Mouse (Mus musculus) testis, adult 2 months (tissue): ENCODE measurements around the gene Mapk13. TPM values are rescaled to one million over a fixed set of nuclear protein-coding genes. Genes with fewer than 3 reads are reported as not detected.

Experiments used
- H3K27ac ChIP-seq: fragments of 200-500 bp; 2 replicates; pipeline ENCODE4 v1.5.1; 2012; ENCODE audit warnings: low read depth, low read length; ENCODE audit not compliant: control insufficient read depth, insufficient read depth
- H3K27me3 ChIP-seq: fragments of 200-500 bp; 2 replicates; pipeline ENCODE4 v1.6.1; 2012; ENCODE audit warnings: mild to moderate bottlenecking, low read length, moderate library complexity; ENCODE audit not compliant: control insufficient read depth, insufficient read depth
- H3K36me3 ChIP-seq: fragments of 200-500 bp; 2 replicates; pipeline ENCODE4 v1.6.1; 2012; ENCODE audit warnings: mild to moderate bottlenecking, low read length; ENCODE audit not compliant: control insufficient read depth, insufficient read depth
- H3K4me1 ChIP-seq: fragments of 200-500 bp; 2 replicates; pipeline ENCODE4 v1.6.1; 2012; ENCODE audit warnings: low read length; ENCODE audit not compliant: control insufficient read depth, insufficient read depth
- H3K4me3 ChIP-seq: fragments of 200-500 bp; 2 replicates; pipeline ENCODE4 v1.5.1; 2012; ENCODE audit warnings: low read depth, mild to moderate bottlenecking, low read length, moderate library complexity, mixed read lengths; ENCODE audit not compliant: control insufficient read depth
- CTCF ChIP-seq: fragments of 200-500 bp; IDR thresholded peaks from 2 replicates; pipeline ENCODE4 v1.5.1; 2012; ENCODE audit warnings: low read depth, mild to moderate bottlenecking, inconsistent platforms, low read length, moderate library complexity; ENCODE audit not compliant: control insufficient read depth, insufficient read depth, insufficient replicate concordance
- POLR2A ChIP-seq: fragments of 200-500 bp; IDR thresholded peaks from 2 replicates; pipeline ENCODE4 v1.6.1; 2012; ENCODE audit warnings: low read depth, mild to moderate bottlenecking, inconsistent platforms, low read length, moderate library complexity; ENCODE audit not compliant: control insufficient read depth
- polyA plus RNA-seq: library from polyadenylated mRNA; depleted of rRNA; stranded (reverse); fragments of >200 nt; gene quantifications from 2 replicates; pipeline ENCODE4 v1.2.3, GENCODE M21; 2012

Mapk13 gene
- polyA plus RNA-seq, 1 experiment, result 2.1 TPM

- no peak overlapping the region for H3K4me3 ChIP-seq
- no peaks in the 10 kb centered on the region for H3K27me3 ChIP-seq
- no peak overlapping the region for H3K27ac ChIP-seq
- no peak for TF ChIP-seq POLR2A
- no peak for TF ChIP-seq CTCF
- no peaks in the 10 kb centered on the region; the same call in 1 of the 2 replicates for H3K36me3 ChIP-seq
- H3K4me1 ChIP-seq, result peaks cover 13% of the 10 kb centered on the region
Observed at GRCm38 (mm10) chr17:28803316-28803715, 34.2 kb downstream of the Mapk13 start.

- H3K36me3 ChIP-seq, result no peaks in the 10 kb centered on the region; the same call in 1 of the 2 replicates
- no peak overlapping the region for H3K27ac ChIP-seq
- no peak overlapping the region for H3K4me3 ChIP-seq
Observed at GRCm38 (mm10) chr17:28804973-28805372, 35.9 kb downstream of the Mapk13 start.

GRCm38 (mm10) chr17:28806770-28807169, 37.7 kb downstream of the Mapk13 start:
- Histone ChIP-seq H3K4me1 (peaks cover 16% of the 10 kb centered on the region), H3K4me3 (no peak overlapping the region), H3K36me3 (no peaks in the 10 kb centered on the region; the same call in 1 of the 2 replicates), H3K27ac (no peak overlapping the region), H3K27me3 (no peaks in the 10 kb centered on the region)
- TF ChIP-seq CTCF, result no peak

More at GRCm38 (mm10) chr17:28804973-28805372, 35.9 kb downstream of the Mapk13 start:
- peaks cover 19% of the 10 kb centered on the region for H3K4me1 ChIP-seq
- TF ChIP-seq CTCF (no peak), POLR2A (no peak)
- no peaks in the 10 kb centered on the region for H3K27me3 ChIP-seq

GRCm38 (mm10) chr17:28808714-28809113, 39.6 kb downstream of the Mapk13 start:
- Histone ChIP-seq H3K36me3 (no peaks in the 10 kb centered on the region; the same call in none of the 2 replicates), H3K27ac (no peak overlapping the region), H3K4me1 (peaks cover 8% of the 10 kb centered on the region), H3K4me3 (no peak overlapping the region), H3K27me3 (no peaks in the 10 kb centered on the region)
- TF ChIP-seq POLR2A, result no peak
- TF ChIP-seq CTCF, result no peak

DNA sequence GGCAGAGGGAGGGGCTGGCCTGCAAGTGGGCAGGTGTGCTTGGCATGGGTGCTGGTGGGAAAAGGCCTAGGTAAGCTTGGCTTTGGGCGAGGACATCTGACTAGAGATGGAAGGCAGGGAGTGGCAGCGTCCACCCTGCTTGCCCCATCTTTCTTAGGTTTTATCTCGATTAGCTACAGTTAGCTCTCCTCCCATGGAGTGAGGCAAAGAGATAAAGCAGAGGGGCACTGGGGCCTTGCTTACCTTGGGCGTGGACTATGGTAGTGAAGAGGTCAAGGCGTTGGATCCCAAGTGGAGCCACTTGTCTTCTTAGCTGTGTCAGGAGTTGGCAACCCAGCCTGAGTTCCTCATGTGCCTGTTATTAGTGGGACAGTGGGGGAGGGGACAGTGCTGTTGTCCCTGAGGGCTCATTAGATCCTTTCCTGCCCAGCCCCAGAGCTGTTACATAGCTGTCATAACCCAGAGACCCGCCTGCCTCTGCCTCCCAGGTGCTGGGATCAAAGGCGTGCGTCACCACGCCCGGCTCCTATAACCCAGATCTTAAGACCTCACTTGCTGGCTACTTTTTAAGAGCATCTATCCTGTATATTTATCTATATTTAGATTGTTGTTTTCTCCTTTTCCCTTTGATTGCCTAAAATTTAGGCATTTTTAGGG, 40.2 kb downstream of the Mapk13 start:
- no peak for TF ChIP-seq CTCF
- TF ChIP-seq POLR2A, result no peak
- H3K36me3 ChIP-seq, result no peaks in the 10 kb centered on the region; the same call in none of the 2 replicates

DNA sequence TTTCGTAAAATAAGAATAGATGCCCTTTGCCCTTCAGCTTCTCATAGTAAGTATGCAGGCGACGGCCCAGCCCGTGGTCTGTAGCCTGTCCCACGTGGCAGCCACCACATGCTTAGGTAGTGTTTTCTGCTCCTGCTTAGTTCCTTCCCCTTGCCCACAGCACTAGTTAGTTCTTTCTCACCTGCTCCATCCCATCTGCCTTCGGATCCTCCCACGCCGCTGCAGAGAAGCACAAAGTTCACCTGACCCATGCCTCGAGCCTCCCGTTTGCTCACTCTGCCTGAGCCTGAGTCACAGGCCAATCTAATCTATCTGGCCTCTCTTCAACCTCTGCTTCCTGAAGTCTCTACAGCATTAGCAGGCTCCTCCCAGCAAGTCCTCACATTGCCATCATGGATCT, 43.2 kb downstream of the Mapk13 start:
- Histone ChIP-seq H3K27me3 (no peaks in the 10 kb centered on the region), H3K27ac (no peak overlapping the region), H3K4me3 (no peak overlapping the region), H3K36me3 (peaks cover 1% of the 10 kb centered on the region), H3K4me1 (peaks cover 8% of the 10 kb centered on the region)
- no peak for TF ChIP-seq CTCF
- TF ChIP-seq POLR2A, result no peak

More for the DNA sequence above, 40.2 kb downstream of the Mapk13 start:
- no peak overlapping the region for H3K4me3 ChIP-seq
- no peaks in the 10 kb centered on the region for H3K27me3 ChIP-seq
- H3K27ac ChIP-seq, result no peak overlapping the region
- peaks cover 8% of the 10 kb centered on the region for H3K4me1 ChIP-seq

- Histone ChIP-seq H3K36me3 (peaks cover 1% of the 10 kb centered on the region), H3K4me3 (no peak overlapping the region), H3K4me1 (no peaks in the 10 kb centered on the region), H3K27me3 (no peaks in the 10 kb centered on the region), H3K27ac (no peak overlapping the region)
- no peak for TF ChIP-seq CTCF
- no peak for TF ChIP-seq POLR2A
Observed at GRCm38 (mm10) chr17:28814529-28815097, 45.5 kb downstream of the Mapk13 start.
